Mouse (Mus musculus): Measurements from ENCODE around the gene Actn4. TPM values are rescaled to one million over a fixed set of nuclear protein-coding genes. Genes with fewer than 3 reads are reported as not detected.

The Actn4 gene
- 311 and 323 TPM in 2 replicates for polyA plus RNA-seq (2012; rRNA removed)

DNA sequence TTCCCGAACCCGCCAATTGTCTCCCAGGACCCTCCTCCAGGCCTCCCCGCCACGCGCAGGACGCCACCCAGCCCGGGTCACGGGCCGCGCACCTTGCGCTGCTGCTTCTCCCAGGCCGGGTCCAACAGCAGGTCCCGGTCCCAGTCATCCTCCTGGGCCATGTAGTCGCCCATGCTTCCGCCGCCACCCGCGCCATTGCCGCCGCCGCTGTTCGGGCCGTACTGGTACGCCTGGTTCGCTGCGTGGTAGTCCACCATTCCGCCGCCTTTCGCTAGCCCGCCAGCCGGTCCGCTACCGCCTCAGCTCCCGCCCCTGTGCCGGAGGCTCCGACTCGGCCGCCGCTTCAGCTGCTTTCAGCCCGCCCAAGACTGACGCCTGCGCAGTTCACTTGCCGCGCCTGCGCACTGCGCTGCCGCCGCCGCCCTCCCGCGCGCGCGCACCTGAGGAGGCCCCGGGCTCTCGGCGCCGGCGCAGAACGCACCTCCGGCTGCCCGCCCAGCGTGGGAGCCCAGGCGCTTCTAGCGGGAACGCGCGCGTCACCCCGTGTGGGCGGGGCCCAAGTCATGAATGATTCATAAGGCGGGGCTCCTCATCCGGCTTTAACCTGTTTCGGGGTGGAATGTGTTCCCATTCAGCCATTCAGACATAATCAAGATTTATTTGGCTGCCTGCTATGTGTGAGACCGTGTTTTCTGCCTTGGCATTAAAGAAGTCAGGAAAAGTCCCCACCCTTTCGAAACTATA is at the start of gene Actn4:
Actn4 (minus strand) TSS at position 414 of the 744 bp plus-strand sequence.
- DNase-seq (ENCODE audit: low read depth): no peak

DNA sequence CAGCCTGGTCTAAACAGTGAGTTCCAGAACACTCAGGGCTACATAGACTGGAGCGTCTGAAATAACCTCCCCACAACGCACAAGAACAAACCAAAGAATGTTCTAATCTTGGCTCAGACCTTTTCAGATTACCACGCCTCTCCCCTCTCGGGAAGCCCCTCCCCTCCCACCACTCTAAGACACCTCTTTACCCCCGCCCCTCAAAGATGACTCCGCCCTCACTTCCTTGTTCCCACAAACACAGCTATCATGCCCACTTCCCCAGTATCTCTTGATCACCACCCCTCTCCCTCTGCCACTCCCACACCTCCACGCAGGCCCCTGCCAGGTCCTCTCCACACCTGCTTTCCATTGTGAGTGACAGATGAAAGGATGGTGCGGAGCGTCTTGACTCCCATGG is 46.6 kb upstream of the Actn4 start:
- DNase-seq (ENCODE audit: low read depth): no peak

DNA sequence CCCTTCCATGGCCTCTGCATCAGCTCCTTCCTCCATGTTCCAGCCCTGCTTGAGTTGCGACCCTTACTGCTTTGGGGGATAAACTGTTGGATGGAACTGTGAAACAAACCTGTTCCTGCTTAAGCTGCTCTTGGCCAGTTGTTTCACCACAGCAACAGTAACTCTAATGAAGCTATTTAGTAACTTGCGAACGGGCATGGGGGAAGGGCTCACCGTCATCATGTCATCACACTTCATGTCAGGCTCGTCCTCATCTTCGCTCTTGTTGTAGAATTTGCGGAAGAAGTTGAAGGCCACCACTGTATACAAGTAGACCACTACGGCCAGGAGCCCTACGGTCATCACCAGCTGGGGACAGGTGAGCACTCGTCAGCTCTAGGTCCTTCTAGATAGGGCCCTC is 46.0 kb upstream of the Actn4 start:
- no peak for DNase-seq (ENCODE audit: low read depth)

DNA sequence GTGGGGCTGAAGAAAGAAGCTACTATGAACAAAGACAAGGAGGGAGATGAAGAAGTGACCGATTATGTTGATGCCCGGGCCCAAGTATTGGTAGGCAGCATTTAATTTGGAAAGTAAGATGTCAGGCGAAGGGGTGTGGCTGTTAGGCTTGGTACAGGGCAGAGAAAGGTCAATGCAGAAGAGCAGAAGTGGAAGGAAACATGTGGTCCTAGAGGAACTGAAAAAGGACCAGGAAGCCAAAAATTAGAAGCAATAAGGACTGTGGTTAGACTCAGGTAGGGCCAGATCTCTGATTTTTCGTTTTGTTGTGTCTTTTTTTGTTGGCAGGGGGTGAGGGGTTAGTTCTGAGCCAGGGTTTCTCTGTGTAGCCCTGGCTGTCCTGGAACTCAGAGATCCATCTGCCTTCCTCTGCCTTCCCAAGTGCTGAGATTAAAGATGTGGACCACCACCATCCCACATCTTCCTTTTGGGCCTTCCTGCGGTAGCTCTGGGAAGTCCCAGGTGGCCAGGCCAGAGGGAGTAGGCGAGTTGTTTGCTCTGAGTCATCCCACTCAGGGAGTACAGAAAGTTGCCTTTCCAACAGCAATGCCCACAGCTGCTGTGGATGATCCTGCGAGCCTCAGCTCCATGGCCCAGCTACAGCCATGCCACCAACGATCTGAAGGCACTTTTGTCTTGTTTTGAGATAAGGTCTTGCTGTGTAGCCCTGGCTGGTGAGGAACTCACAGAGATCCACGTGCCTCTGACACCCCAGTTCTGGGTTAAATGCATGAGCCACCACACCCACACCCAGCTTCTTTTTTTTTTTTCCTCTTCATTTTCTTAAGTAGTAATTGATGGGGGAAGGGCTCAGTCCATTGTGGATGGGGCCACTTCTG is 45.3 kb upstream of the Actn4 start:
- DNase-seq (ENCODE audit: low read depth): no peak

DNA sequence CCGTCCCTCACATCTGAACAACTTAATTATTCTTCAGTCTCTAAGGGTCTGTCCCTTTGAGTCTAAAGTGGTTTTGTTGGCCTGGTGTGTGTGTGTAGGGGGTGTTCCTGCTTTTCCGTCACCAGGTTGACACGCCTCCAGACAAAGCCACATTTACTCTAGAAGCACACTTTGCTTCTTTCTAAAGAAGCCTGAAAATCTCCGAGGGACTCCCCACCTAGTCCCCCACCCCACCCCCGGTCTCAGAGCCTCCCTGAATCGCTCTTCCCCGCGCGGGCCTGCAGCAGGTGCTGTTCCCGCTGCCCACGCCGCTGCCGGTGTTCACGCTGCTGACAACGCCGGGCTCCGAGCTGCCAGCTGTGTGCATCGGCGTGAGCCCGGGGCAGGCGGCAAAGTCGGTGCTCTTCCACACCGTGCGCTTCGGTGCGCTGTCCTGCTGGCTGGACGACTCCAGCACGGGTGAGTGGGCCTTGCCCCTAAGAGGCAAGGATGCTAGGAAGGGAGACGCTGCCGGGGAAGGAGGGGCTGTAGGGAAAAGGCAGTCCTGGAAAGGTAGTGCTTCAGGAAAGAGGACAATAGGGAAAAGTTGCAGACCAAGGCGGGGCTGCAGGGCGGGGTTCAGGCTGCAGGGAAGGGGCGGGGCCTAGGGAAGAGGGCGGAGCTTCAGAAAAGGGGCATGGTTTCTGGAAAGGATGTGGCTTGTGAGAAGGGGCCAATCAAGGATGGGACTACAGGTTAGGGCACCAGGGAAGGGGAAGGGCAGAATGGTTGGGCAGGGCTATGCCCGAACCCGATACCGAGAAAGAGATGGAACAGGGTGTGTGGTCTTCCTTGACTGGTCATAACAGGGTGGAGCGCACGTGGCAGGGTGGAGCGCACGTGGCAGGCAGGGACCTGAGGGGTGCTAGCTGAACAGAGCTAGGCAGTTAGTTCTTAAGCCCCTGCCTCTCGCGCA is 38.8 kb upstream of the Actn4 start:
- no peak for DNase-seq (ENCODE audit: low read depth)

DNA sequence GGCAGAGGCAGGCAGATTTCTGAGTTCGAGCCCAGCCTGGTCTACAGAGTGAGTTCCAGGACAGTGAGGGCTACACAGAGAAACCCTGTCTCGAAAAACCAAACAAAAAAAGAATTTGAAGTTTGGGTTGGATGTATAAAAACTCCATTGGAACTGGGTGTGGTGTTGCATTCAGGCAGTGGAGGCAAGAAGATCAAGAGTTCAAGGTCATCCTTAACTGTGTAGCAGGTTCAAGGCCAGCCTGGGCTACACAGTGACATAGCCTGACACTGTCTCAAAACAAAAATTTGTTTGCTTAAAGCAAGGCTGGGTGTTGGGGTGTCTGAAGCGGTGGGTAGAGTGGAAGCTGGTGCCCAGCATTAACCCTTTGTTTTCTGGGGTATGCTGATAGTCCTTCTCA is 31.3 kb upstream of the Actn4 start:
- no peak for DNase-seq (ENCODE audit: low read depth)

DNA sequence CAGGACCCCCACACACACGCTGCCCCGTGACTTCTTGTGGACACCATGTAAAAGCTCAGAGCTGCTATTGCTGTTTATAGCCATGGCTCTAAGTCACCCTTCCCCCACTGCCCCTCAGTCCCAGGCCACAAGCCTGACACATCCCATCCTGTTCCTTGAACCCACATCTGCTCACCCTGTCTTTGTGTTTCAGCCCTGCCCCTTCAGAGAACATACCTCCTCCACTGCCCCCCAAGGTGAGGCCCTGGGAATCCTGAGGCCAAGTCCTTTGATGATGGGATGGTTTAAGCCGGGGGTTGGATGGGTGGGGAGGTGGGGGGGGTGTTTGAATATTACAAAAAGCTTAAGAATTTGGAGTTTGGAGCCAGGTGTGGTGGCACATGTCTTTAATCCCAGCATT is 30.9 kb upstream of the Actn4 start:
- DNase-seq (ENCODE audit: low read depth): no peak

DNA sequence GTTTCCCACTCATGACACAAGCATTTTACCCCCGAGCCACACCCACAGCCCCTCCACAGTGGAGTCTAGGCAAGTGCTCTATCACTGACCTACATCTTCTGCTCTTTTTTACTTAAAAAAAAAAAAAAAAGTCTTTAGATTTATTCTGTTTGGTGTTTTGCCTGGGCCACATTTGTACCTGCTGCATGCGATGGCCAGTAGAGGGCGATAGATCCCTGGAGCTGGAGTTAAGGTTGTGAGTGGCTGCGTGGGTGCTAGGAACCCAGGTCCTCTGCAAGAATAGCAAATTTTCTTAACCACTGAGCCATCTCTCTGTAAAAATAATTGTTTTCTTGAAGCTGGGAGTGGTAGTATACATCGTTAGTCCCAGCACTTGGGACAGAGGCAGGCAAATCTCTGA is 29.5 kb upstream of the Actn4 start:
- DNase-seq (ENCODE audit: low read depth): no peak

DNA sequence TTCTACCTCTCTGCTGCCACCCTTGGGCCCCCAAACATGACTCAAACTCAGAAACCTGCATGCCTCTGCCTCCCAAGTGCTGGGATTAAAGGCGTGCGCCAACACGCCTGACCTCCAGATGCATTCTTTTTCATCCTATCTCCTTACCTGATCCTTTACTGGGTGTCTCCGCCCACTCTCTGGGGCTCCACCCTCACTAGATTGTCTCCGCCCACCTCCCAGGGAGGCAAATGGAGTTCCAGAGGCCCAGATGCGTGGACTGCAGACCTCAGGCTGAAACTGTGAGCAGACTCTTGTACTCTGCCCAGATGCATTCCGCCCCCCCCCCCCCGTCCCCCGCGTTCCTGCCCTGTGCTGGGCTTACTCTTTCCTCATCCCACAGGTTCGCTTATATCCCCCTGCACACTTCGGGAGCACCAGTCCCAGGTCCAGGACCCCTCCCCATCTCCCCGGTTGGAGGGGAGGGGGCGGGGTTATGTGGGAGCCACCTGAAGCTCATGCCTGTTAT is 28.7 kb upstream of the Actn4 start:
- no peak for DNase-seq (ENCODE audit: low read depth)

DNA sequence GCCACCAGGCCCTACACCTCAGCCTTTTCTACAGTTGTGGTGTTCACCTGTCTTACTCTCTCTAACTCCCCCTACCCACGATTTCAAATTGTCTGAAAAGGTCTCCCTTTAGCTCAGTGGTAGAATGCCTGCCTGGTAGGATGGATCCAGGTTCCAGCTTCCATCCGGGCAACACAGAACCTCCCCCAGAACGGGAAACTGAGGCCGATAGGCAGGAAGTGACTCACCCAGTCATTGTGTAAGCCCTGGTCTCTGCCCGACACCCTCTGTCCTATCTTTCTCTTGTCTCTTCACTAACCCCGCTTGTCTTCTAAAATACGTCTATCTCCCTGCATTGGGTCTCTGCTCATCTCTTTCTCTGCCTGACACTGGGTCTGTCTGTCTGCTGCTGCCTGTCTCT is 23.1 kb upstream of the Actn4 start:
- DNase-seq (ENCODE audit: low read depth): no peak

DNA sequence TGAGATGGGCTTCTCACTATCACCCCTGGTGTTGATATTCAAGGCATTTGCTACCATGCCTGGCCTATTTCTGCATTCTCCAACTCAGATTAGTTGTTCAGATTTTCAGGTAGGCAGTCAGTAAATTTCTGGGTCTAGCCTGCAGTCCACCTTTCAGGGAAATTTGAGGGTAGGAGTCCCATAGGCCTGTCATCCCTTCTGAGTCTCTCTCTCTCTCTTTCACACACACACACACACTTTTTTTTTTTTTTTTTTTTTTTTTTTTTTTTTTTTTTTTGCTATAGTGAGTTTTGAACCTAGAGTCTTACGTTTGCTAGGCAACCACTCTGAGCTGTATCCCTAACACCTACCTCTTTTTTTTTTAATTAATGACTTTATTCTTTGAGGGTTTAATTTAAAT is 22.3 kb upstream of the Actn4 start:
- no peak for DNase-seq (ENCODE audit: low read depth)

DNA sequence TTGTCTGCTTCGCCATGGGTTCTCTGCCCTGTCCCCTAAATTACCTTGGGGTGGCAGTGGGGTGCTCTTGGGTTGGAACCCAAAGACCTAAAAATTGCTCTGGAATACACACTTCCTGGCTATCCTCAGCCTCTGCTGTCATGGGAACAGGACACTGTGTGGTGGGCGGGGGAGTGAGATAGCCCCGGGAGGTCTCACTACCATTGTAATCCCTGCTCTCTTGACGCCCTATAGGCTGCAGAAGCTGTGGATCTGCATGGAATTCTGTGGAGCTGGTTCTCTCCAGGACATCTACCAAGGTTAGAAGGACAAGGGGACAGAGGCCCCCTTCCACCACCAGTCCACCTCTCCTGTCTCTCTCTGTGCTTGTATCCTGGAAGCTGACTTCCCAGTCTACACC is 21.7 kb upstream of the Actn4 start:
- DNase-seq (ENCODE audit: low read depth): no peak

DNA sequence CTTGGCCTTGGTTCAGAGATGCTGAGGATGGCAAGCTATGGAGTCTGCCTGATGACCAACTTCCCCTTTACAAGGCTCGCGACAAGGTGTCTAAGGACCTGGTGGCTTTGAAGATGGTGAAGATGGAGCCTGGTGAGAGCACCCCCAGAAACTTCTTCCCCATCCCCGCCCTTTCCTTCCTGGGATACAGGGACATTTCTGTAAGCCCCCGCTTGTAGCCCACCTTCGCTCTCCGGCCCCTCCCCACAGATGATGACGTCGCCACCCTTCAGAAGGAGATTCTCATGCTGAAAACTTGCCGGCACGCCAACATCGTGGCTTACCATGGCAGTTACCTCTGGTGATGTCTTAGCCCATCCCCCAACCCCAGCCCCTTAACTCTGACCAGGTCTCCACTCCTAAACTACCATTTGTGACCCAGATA is 21.0 kb upstream of the Actn4 start:
- no peak for DNase-seq (ENCODE audit: low read depth)

DNA sequence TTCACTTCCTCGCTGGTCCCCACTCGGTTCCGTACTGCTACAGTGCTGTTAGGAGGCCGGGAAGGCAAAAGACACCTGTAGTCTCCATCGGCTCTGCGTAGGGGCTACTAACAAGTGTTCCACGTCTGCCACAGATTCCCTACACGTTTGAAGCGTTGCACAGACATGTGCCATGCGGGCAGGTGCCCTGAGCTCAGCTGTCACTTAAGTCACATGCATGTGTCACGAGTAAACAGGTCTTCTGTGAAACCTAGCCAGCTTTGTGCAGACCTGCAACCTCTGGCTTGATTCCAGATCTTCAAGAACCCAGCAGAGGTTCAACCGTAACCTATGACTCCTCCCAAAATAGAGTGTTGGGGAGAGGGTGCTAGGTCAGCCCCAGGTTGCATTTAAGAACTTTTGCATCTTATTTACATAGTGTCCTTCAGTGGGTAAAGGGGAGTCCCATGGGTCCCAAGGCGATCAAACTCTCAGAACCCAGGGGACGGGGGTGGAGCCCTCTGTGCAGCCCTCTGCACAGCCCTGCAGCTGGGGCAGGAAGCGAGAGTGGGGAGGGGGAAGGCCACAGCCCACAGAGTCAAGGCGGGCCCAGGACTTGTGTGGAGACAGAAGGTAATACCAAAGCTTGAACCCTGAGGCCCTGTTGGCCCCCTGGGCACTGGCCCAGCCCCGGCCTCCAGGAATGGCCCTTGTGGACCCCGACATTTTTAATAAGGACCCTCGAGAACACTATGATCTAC is 20.3 kb upstream of the Actn4 start:
- no peak for DNase-seq (ENCODE audit: low read depth)

DNA sequence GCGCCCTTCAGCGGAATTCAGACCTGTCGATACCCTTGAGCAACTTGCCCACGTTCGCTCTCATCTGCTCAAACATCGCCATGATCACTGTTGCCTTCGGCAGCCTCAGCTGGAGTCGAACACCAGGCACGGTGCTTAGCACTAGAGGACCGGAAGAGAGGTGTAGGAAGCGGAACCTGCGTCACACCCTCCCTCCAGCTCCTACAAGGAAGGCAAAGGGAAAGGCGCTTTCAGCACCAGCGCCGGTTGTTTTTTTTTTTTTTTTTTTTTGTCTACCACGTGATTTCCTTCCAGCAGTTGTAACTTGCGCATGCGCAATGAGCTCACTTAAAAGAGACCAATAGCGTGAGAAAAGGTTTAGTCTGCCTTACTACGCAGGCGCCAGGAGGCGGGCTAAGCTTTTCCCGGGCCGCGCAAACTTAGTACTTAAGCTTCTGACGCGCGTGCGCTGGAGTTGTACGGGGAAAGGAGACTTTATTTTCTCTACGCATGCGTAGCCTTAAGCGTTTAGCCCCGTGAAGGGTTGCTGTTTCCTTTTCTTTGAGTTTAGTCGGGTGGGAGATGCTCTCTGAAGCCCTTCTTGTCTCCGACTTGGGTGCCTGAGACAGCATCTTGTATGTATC is 19.6 kb upstream of the Actn4 start, which contains the start of the genes Eif3k and Map4k1:
Eif3k (minus strand) TSS at position 214 of the 623 bp plus-strand sequence.
Map4k1 (plus strand) TSS at position 400 of the 623 bp plus-strand sequence.
- peak; percentile 97 for DNase-seq (ENCODE audit: low read depth)

DNA sequence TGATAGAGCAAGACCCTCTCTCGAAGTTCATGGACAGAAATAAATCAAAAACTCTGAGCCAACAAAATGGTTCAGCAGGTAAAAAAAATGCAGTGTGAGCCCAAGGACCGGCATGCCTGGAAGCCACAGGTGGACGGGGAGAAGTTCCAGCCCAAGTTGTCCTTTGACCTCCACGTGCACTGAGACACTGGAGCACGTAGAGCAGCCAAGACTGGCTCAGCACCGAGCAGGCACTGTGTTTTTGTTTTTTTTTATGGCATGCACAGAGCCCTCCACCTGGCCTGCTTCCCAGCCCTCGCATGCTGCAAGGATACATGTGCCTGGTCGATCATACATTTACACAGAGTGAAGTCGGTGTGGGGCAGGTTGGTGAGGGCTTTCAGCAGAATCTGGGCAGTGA is 15.4 kb upstream of the Actn4 start:
- no peak for DNase-seq (ENCODE audit: low read depth)

DNA sequence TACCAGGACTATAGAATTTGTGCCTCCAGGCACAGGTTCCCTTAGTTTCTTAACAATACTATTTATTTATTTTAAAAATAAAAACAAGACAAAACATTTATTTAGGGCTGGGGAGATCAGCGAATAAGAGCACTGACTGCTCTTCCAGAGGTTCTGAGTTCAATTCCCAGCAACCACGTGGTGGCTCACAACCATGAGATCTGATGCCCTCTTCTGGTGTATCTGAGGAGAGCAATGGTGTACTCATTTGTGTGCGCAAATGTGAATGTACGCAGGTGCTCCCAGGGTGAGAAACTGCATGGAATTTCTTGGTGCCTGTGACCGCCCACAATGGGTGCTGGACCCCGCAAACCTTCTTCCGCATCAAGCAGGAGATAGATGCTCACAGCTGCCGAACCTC is 10.9 kb upstream of the Actn4 start:
- DNase-seq (ENCODE audit: low read depth): no peak

DNA sequence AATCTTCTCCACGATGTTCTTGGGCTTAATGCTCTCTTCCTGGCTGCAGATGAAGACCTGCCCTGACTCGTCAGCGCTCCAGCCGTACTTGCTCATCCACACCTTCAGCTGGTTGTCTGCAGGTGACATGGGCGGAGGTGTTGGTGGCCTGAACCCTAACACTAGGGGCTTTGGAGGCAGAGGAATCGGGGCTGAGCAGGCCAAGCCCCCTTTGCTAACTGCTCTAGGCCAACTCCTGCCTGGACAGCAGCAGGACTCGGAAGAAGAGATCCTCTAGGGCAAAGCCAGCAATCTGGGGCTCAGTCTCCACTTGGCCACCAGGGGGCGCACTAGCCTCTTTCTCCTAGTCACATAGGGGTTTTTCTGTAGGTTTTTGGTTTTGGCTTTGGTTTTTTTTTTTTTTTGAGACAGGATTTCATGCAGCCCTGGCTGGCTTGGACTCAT is 10.4 kb upstream of the Actn4 start:
- no peak for DNase-seq (ENCODE audit: low read depth)

DNA sequence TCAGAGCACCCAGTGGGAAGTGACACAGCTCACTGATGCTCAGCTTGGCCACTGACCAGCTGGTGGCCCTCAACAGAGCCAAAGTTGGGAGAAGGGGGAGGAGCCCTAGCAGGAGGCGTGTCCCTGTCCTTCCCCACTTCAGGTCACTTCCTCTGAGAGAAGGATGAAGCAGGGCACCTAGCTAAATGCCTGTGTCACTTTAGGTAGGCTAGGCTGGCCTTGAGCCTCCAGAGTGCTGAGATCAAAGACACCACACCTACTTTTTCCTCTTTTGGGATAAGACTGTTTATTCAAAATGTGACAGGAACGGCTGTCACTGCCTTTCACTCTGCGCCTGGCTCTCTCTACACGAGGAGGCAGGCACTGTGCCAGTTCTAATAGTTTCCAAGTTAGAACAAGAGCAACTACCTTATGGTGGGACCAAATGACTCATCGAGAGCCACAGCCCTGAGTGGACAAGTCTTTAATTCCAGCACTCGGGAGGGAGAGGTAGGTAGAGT is 9.7 kb upstream of the Actn4 start:
- DNase-seq (ENCODE audit: low read depth): no peak

DNA sequence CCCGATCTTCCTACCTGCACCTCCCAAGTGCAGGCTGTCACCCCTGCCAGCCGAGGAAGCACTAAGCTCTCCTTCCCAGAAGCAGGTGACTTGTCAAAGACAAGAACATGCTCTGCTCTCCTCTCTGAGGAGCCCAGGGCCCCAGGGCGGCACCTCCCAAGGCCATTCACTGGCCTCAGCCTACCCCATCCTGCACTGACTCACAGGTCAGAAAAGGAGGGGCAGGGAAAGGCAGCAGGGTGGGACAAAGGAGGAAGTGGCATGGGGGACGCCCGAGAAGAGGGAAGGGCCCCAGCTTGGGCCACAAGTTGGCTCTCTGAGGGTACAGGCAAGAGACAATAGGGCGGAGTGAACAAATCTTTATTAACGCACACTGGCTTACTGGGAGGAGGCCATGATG is 8.9 kb upstream of the Actn4 start:
- DNase-seq (ENCODE audit: low read depth): no peak
